Mouse (Mus musculus) CD8-positive naive resting alpha-beta T cell, adult 2 months (primary cell): ENCODE results near the gene Gm21954.

Experiments
- DNase-seq, 2 experiments: peaks; one replicate each; pipeline ENCODE4 v3.0.0; 2022; ENCODE audit warnings: low read depth in 2 of 2, low spot score in 2 of 2

Gene Gm21954

DNA sequence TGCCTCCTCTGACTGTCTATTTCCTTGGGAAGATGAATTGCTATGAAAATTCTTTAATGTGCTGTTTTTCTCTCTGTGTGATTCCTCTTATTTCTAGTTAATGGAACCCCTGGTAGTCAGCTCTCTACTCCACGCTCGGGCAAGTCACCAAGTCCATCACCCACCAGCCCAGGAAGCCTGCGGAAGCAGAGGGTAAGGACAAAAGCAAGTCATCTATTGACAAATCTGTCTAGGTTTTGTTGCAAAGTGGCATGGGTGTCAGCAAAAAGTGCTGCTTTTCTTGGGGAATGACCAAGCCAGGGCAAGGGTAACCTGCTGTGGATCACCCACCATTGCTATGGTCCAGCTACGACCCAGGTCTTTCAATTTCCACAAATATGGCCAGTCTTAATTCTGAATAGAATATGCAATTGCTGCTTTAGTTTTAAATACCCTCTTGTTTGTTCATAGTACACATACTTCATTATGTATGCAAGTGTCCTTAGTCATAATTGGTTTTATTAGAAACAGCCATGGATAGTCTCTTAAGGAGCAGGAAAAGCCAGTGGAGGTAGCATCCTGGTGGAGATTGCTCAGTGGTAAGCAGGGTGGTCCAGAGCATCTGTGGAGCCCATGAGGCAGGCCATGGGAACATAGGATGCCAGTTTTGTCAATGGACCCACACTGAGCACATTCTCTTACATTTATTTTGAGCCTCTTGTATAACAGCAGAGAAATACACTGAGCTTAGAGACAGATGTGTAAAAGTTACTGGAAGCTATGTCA is 8.9 kb downstream of the Gm21954 start:
- no peak for DNase-seq

DNA sequence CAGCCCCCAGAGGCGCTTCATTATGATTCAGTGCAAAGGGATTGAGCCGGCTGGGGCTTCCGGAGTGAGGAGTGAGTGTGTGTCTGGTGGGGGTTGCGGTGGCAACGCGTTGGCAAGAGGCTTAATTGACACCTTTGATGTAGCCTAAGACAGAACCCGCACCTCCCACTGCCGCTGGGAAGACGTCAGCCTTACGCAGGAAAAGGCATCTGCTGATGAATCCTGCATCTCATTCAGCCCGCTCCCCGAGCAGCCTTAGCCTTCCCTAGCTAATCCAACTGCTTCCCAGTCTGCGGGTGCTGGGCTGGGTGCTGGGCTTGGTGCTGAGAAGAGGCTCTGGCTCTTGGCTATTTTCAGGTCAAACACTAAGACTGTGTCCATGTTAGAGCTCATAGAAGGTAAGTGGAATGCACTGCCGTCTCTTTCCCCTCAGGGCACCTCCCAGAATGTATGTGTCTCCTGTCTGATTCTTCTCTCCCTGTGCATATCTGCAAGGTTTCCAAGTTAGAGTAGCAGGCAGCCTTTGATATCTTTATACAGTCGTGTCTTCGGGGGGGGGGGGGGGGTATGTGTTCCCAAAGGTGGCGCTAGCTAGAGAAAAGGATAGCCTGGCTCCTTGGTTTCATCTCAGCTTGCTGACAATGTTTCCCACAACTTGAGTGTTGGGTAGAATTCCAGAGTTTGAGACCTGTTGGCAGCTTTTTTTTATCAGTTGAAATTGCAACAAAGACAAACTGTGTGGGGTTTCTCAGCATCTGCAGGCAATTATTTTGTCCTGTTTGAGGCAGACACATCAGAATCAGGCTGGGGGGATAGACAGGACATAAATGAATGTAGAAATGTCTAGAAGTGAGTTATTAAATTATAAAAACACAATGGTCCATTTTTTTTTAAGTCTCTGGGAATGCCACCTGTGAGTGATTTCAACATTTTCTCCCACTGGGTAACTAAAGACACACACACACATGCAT is 10.0 kb downstream of the Gm21954 start:
- no peak for DNase-seq

DNA sequence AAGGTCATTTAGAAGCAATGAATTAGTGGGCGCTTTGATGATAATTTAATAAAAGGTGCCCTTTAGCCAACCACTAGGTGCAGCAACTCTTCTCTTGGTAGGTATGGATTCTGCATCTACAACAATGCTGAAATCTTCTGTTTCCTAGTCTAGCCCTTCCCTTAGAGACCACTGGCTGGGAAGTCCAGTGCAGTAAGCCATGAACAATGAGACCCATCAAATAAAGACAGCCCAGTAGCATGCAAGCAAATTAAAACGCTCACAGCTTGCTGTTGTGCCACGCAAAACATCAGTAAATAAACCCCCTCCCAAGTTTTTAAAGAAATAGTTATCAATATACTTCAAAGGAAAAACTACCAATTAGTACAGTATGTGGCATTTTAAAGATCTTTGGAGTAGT is 10.9 kb downstream of the Gm21954 start:
- DNase-seq = no peak

DNA sequence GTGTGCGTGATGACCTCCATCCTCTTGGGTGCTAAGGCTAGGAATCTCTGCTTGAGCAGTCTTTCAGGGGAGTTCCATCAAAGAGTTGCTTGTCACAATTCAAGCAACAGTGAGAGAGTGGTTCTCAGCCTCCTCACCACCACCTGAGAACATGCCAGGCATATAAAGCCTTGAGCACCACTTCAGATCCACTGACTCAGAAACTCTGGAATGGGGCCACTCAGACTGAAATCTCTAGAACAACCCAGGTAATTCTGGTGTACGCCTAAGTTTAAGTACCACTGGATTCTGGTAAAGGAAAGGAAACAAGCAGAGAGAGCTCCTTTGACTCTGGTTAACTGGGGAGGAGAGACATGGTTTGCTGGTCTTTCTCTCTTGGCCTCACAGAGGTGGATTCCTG is 19.5 kb downstream of the Gm21954 start:
- DNase-seq = no peak

DNA sequence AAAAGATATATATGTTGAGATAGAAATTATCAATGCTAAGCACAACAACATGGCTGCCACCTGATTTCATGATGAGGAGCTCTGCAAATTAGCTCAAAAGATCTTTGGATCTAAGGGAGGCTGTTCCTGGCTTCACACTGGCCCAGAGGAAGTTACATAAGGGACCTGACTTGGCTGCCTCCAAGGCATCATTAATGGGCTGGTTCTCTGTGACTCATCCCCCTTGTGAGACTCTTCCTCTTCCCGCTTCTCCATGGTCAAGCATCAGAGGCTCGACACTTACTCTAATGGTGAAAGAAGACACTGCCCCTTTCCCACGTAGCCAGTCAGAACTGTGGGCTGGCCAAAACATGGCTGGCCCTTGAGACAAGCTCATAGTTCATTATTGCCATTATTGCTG is 20.1 kb downstream of the Gm21954 start:
- no peak for DNase-seq

DNA sequence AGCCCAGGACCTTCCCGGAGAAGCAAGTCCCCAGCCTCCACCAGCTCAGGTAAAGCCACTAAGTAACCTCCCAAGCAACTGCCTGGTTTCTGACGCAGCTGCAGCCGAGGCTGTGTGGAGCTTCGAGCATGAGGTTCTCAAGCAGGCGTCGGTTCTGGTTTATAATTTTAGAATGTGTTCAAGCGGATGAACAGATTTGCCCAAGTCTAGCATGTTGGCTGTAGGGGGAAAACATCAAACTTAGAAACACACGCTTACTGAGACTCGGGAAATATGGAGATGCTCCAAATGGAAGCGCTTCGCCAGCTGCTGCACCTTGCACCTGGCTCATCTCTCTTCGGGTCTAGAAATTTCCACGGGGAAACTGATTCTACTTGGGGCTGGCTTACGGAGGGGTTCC is 21.0 kb downstream of the Gm21954 start:
- no peak for DNase-seq

DNA sequence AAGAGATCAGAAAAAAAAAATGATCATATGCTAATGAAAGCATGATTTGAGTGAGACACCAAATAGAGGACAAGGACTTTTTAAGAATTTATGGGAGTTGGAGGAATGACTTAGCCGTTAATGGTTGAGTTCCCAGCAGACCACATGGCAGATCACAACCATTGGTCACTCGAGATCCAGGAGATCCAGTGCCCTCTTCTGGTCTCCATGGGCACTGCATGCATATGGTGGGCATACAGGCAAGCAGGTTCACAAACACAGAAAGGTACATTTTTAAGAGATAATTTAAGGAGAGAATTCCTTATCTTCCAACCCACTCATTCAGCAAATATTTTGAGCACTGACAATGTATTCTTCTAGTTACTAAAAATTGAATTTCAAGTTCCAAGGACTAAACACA is 22.9 kb downstream of the Gm21954 start:
- no peak for DNase-seq

DNA sequence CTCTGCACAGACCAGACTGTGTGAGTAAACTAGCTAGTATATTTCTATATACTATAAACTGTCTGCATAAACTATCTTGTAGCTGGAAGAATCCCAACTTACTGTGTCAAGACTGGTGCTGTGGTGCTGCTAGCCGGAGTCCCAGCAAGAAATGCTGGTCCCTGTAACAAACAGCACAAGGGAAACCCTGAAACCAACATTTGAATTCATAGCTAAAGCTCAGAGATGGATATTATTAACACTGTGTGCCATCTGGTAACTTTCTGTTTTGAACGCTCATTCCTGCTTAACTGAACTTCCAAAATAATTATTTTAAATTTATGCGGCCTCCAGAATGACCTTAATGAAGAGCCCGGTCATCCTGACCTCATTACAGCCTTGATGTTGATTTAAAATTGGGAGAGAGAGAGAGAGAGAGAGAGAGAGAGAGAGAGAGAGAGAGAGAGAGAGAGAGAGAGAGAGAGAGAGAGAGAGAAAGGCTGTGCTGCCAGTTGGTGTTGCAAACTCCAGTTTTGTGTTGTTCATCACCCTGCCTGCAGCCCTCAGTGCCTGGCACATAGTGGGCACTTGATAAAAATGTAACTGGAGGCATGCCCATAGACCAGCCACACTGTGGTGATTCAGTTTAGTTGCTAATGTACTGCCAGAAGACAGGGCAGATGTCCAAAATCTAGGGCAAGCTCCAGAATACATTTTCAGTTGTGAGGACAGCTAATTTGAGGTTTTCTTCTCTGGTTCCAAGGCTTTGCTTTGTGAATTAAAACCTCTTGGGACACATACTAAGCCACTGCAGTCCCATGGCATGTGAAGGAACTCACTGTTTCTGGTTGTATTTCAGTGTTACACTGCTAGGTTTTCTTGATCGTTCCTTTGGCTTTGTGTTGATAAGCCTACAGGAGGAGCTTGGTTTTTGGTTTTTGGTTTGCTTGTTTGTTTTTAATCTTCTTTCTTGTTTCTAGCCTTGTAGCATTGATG is 24.2 kb downstream of the Gm21954 start:
- DNase-seq = no peak

DNA sequence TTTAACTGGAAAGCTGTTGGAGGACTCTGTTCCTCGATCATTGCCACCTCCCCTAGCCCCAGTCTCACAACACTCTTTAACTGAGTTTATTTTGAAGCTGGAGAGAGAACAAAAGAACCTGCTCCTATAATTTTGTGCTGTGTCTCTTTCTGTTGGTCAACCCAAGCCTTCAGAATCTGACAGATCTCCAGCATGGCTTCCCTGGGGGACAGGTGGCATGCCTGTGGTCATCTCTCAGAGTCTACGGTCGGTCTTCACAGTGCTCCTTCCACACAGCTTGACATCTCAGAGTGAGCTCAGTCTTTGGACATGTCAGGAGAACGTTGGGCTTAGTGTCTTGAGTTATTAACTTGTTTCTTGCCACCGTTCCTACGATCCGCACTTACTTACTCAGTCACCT is 25.3 kb downstream of the Gm21954 start:
- no peak for DNase-seq

DNA sequence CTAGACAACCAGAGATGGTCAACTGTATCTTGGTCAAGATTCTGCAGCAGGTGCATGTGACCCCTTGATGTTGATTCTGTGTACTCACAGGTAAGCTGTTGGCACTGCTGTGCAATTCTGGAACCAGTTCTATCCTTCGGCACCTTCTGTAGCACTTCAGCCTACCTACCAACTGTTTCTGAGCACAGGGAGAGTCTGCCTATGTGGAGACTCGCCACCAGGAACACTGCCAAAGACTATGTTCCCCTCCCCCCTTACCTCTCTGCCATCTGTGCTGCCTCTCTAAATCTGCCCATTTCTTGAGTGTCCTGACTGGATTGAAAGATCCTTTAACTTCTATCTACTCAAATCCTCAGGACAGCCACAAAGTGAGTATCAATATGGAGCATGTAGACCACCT is 28.3 kb downstream of the Gm21954 start:
- DNase-seq = no peak

DNA sequence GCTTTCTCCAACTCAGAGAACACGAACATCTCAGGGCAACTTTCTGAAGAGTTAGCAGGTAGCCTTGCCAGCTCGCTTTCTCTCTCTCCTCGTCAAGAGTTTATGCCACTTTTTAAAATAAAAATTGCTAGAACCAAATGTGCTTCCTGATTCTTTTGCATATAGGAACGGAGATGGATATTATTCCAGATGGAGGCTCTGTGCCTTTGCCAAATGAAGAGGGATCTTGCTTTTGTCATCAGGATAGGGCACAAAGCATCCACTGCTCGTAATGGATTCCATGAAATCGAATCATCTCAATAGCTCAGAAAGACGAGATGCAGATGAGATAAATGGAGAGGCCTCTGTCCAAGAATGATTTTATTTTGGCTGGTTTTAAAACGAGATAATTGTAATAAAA is 28.7 kb downstream of the Gm21954 start:
- DNase-seq = no peak

DNA sequence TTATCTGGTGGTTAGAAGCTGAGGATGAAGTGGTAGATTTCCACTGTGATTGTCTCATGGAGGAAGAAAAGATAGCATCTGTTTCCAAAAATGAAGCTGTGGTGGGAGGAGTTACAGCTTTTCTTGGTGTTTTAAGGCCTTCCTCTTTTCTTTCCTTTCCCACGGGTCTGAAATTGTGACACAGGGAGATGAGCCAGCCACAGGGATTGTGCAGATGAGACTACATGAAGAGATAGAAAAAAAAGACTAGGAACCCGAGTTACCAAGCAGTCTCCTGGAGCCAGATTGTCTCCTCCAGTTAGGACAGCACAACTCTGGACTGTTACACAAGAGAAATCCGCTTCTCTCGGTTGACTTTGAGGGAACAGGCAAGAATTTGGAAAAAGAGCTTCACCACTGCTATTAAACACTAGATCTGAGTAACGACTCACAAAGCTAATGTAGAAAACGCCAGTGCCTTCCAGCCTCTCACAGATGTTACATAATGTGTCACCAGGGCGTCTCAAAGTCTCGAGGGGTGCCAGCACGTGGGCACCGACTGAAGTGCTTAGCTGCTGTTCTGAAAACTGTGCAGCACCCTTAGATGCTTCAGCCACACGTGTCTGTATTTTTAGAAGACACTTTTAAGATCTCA is 29.9 kb downstream of the Gm21954 start:
- DNase-seq = no peak

DNA sequence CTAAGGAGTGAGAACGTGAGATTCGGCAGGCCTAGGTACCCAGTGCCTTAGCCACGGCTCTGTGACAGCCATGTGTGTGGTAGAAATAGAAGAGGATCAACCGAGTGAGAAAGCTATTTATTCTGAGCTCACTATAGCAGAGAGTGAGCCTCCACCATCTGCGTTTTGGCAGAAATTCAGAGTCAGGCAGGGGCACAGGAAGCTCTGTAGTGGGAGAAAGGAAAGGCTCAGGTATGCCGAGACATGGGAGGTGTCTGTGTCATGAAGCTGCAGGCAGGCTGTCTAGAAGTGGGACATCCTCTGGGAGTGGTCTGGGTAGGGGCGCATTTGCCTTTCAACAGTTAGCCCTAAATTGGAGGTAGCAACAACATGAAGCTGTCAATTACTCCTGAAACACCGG is 31.7 kb downstream of the Gm21954 start:
- no peak for DNase-seq

DNA sequence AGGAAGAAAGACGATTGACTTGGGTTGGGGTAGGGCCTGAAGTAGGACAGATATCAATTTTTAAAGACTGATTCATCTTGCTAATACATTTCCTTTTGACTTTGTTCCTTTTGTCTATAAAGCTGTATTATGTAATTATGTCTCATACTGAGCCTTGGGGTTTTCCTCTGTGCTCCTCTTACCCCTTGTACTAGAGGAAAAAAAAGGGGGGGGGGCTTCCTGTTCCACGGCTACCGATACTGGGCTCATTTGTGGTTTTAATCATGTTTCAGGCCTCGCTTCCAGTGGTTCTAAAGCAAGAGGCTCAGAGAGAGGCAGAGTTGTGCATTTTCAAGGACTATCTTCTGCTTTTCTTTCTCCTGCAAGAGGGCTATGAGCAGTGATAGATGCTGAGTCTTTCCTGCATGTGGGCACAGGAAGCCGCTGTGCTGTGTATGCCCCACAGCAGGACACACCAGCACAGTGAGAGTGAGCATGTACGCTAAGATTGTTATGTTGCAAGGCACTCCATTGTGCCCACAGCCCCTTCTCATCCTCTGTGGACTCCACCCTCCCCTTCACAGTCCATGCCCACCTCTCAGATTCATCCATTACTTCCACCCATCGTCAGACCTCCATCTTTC is 33.1 kb downstream of the Gm21954 start:
- no peak for DNase-seq

DNA sequence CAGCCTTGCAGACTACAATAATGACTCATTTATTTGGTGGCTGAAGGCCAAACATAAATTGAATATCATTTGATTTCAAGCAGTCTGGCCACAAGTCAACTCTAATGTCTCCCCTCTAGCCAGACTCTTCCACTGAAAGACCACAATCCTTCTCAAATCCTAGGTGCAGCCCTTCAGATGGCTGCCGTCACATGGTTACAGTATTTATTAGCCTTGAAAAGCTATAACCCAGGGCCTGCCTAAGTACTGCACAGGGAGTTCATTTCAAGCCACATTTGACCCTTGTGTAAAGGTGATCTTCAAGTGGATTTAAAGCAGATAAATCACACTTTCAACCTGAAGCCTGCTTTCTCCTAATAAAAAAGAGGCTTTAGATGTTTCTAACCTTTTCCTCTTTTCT is 37.7 kb downstream of the Gm21954 start:
- DNase-seq = no peak

DNA sequence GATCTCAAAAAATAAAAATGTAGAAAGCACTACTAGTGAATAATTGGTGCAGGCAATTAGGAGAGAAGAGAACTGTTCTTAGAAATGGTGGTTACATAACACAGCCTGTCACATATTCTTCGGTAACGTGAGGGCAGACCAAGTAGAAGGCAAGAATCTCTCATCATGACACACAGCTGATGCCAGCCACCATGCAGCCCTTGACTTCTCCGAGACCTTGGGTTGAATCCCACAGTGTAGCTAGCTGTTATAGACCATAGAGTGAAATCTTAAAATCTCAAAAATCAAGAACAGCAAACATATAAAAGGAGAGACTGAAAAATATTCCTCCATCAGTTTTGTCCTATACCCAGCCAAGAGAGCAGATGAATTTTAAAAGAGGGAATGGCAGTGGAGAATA is 40.8 kb downstream of the Gm21954 start:
- no peak for DNase-seq

DNA sequence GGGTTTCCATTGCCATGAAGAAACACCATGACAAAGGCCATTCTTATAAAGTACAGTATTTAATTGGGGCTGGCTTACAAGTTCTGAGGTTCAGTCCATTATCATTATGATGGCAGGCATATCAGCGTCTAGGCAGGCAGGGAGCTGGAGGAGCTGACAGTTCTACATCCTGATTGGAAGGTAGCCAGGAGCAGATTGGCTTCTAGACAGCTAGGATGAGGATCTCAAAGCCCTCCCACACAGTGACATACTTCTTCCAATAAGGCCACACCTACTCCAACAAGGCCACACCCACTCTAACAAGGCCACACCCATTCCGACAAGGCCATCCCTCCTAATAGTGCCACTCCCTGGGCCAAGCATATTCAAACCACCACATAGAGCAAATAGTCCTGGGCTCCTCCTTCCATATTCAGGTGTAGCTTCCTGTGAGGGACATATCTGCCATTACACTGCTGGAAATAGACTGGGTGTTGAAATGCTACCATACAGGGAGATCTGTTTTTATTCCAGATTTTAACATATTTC is 41.9 kb downstream of the Gm21954 start:
- no peak for DNase-seq

DNA sequence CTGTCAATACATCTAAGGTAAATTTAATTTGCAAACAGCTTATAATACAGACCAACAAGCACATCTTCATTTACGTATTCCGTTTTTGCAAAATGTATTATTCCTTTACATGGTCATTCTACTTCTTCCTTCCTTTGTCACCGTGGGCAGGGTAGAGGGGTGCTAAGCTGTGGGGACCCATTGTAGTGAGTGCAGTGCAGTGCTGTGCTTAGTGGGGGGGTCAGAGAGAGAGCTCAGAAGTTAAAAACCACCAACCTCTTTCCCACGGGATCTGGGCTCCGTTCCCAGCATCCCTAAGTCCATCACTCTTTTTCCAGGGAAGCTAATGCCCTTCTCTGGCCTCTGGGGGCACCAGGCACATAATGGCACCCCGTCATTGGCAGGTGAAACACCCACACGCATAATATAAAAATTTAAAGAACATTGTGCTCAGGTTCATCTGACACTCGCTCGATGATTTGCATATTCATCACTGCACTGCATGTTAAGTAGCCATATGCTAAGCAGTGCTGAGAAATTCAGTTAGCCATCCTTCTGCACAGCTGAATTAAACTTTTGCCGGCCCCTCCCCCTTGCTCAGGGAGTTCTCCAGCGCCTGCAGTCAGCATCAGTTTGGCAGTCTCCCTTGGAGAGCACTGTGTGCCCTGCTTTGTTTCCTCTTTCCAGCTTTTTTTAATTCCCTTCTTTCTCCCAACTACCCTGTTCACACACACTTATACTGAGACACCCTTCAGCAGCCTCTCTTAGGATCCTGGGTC is 48.2 kb downstream of the Gm21954 start:
- no peak for DNase-seq

DNA sequence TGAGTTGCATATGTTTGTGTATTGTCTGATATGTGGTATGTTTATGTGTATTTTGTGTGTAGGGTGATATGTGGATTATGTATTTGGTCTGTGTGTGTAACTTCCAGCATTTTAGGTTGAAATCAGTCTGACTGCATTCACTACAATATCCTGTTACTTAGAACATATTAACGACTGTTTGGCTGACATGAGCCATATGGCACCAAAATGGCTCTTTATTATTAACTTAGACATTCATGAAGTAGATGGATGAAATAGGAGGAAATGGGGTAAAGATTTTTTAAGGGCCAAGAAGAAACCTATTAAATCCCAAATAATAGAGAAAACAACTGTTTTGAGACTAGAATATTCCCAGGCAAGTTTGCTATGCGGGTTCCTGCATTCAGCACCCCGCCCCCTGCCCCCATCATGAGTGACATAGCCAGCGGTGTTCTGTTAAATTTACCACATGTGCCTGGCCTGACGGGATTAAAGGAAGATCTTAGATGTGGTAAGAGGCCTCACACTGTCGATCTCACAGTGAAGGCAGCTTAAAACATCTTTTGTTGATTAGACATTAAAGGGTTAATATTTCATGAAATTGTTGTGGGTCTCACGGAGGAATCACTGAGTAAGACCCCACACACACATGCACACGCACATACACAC is 51.5 kb downstream of the Gm21954 start:
- DNase-seq = no peak
